Mouse (Mus musculus): ENCODE data around the gene Olfr1415.
A peak's percentile ranks its signal among the peaks of the same experiment; 100 is the strongest.
"Not testable (repeated sequence)": the region's sequence is repeated elsewhere in the genome, so short reads cannot be mapped to it uniquely, and the experiment has no call there.

Gene Olfr1415

GRCm38 (mm10) chr1:92496001-92496400, at the start of gene Olfr1415:
Gene Olfr1415 (minus strand): TSS chr1:92496101.
- no peak for DNase-seq (ENCODE audit: low spot score in 2 of 2)

DNA sequence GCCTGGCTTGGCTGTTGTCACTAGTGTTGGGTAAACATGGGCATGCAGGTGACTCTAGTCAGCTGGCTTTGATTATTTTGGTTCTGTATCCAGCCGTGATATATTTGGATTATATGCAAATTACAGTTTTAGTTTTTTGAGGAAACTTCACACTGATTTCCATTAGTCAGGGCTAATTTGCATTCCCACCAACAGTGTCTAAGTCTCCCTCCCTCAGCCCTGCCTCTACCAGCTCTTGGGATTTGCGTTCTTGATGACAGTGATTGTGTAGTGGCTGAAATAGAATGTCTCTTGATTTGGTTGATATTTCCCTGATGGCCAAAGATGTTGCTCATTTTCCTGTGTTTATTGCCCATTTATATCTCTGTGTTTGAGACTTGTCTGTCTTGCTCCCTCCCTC, 43.2 kb upstream of the Olfr1415 start:
- DNase-seq (ENCODE audit: low spot score in 2 of 2): no peak

- no peak for DNase-seq (ENCODE audit: low spot score in 2 of 2)
These were observed 41.1 kb upstream of the Olfr1415 start for GRCm38 (mm10) chr1:92536972-92537371.

DNA sequence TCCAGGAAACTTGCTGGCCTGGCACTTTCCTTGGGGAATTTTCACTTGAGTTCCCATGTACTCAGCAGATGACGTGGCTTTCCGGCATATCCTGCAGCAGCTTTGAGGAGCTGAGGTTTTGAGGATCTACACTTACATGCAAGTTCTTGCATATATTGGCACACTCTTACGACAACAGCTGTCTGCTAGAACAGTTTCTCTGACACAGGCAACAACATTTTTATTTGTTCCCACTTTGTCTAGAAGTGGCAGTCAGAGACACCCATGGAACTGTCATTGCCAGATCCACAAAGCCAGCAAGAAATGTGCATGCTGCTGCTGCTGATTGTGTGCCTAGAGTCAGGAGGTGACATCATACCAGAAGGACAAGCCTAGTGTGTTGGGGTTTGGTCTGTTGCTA, 27.9 kb upstream of the Olfr1415 start:
- no peak for DNase-seq (ENCODE audit: low spot score in 2 of 2)

GRCm38 (mm10) chr1:92521376-92521775, 25.5 kb upstream of the Olfr1415 start:
- DNase-seq (ENCODE audit: low spot score in 2 of 2): peak in 1 of 2 experiments; percentile 37

DNA sequence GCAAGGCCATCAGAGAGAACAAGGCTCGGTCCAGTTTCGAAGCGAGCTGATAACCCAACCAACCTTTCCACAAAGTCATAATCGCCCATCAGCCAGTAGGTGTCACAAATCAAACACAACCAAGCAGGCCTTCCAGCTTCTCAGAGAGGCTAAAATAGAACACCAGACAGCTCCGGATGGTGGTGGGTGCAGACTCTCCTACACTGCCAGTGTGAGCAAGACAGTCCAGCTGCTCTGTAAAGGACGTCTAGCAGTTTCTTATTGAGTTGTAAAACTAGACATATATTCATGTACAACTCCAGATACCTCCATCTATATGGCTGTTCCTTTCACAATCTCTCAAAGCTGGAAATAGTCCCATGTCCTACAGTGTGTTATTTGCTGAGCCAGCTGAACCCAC, 23.1 kb upstream of the Olfr1415 start:
- no peak for DNase-seq (ENCODE audit: low spot score in 2 of 2)

GRCm38 (mm10) chr1:92518561-92518960, 22.7 kb upstream of the Olfr1415 start, which contains the start of gene Olfr1414:
Gene Olfr1414 (minus strand): TSS chr1:92518661.
- no peak for DNase-seq (ENCODE audit: low spot score in 2 of 2)

DNA sequence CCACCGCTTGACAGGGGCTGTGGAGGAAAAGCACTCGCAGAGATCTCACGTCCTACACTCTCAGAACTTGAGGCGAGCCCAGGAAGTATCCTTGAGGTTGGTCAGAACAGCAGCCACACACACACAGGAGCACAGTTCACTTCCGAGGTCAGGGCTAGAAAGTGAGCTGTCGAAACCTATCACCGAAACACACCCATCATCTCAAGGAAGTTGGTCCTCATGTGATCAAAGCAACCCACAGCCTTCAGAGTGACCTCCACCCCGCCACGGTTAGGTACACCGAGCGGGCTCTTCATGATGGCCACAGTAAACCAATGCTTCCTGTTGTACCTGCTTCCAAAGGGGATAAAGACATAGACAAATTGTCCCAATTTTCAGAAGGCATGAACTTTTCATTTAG, 19.5 kb upstream of the Olfr1415 start:
- no peak for DNase-seq (ENCODE audit: low spot score in 2 of 2)

DNA sequence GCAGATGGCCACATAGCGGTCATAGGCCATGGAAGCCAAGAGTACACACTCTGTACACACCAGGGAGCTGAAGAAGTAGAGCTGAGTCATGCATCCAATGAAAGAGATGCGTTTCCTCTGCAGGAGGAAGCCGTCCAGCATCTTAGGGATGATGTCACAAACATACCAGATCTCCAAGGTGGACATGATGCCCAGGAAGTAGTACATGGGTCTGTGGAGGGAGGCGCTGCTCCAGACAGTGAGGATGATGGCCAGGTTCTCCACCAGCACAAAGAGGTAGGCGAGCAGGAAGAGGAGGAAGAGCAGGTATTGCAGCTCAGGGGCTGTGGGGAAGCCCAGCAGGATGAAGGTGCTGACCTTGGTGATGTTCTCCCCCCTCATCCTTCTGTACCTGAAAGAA, 15.7 kb upstream of the Olfr1415 start:
- not testable (repeated sequence) for DNase-seq (ENCODE audit: low spot score in 2 of 2)

- DNase-seq (ENCODE audit: low spot score in 2 of 2): no peak
These were observed 10.9 kb downstream of the Olfr1415 start, which contains the start of gene Olfr1416 for GRCm38 (mm10) chr1:92485013-92485412. Gene Olfr1416 (minus strand): TSS chr1:92485113.

DNA sequence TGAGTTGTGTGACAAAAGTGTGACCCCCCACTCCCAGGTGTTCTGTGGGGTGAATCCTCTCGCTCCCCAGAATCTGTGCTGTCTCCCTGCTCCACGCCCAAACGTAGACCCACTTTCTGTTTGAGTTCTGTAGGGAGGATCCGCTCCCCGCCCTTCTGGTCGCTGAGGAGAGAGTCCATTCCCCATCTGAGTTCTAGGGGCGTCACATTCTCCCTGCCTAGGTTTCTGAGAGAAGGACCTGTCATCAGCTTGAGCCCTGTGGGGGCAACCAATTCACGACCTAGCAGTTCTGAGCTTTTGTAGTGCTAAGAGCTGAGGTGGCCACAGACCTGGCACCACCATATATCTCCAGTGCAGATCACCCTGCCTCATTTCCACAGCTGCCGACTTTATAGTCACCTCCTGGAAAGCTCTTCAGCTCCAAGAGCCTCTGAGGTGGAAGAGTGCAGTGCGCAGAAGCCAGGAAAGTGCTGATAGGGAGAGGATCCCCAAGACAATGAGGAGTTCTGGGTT, 21.8 kb downstream of the Olfr1415 start:
- DNase-seq (ENCODE audit: low spot score in 2 of 2): no peak

GRCm38 (mm10) chr1:92473165-92474041, 22.5 kb downstream of the Olfr1415 start, which contains the start of gene Ndufa10:
Gene Ndufa10 (minus strand): TSS chr1:92473860.
- peak; percentile 83 to 91 for DNase-seq (ENCODE audit: low spot score in 2 of 2)

DNA sequence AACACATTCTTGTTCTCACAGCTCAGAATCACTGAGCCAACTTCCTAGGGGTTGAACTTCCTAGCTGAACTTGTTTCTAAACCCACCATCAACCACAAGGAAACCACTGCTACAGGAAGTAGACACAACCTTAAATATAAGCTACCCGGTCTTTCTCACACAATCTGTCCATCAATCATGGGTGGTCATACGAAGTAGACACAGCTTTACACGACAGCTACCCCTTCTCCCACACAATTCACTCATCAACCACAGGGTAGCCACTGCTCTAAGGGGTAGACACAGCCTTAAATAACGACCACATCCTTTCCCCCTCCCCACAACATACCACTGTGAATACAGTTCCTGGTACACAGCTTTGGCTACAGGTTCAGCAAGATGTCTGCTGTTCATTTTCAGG, 27.0 kb downstream of the Olfr1415 start:
- no peak for DNase-seq (ENCODE audit: low spot score in 2 of 2)

DNA sequence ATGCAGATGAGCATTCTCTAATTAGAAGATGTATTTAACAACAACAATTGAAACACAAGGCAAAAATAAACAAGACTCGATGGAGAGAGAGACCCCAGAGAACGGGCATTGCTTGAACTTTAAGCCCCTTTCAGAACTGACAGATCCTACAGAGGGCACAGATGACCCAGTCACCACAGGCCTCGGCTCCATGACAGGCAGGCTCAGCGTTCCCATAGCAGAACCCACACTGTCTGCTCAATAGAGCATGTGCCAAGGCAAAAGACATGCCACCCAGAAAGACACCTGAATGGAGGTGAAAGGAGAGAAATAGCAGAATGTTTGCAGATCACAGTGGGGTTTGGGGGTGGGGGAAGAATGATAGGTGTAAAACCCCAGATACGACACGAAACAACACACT, 37.5 kb downstream of the Olfr1415 start:
- no peak for DNase-seq (ENCODE audit: low spot score in 2 of 2)

GRCm38 (mm10) chr1:92457758-92458157, 38.1 kb downstream of the Olfr1415 start:
- no peak for DNase-seq (ENCODE audit: low spot score in 2 of 2)

DNA sequence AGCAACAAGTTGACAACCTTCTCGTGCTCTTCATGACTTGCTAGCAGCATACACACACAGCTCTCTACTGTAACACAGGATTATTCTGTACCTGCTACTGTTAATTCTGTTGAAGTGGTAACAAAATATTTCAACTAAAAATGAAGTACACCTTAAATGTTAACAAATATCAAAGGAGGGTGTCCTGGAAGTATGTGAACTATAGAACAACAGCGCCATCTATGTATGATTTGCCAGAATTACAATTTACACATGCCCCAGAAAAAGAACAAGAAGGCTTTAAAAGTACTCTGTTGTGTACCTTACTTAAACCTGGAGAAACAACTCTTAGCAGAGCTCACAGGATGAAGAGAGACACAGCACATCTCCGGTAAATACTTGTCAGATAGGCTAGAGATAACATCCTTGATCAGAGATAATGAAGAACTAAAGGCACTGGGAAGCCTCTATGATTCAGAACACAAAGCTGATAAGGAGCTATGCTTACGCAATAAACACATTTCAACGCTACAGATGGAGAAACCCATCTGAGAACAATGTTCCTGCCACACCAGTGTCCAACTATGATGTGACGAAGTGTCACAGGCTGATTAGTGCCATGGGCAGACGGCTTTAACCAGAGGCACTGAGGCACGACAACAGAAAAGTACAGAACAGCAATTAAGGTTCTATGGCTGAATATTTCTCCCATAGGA, 42.0 kb downstream of the Olfr1415 start:
- DNase-seq (ENCODE audit: low spot score in 2 of 2): no peak

- no peak for DNase-seq (ENCODE audit: low spot score in 2 of 2)
These were observed 47.6 kb downstream of the Olfr1415 start for GRCm38 (mm10) chr1:92448293-92448692.

DNA sequence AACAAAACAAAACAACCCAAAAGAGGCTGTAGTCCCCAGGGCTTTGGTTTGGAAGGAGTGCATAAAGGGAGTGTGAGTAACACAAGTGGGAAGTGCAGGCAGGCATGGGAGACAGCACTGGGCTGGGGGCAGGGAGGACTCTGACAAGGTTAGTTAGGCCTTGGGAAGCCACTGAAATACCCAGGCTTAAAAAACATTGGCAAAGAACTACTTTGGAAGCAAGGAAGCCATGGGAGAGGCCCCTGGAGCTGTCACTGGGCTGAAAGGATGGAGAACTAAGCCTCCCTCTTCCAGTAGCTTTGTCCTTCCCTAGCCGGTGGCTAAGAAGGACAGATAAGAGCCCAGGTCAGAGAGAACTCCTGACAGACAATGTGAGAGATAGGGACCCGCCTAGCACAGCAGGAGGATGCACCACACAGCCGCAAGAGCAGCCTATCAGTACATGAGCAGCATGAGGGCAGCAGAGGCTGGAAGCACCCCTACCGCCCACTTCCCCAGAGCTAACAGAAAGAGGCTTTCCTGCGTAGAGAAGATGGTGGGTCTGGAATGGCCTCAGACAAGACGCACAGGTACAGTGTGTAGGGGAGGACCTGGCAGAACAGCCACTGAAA, 54.3 kb downstream of the Olfr1415 start:
- no peak for DNase-seq (ENCODE audit: low spot score in 2 of 2)

GRCm38 (mm10) chr1:92440066-92440750, 55.7 kb downstream of the Olfr1415 start:
- DNase-seq (ENCODE audit: low spot score in 2 of 2): no peak
